Mouse (Mus musculus): ENCODE data around the gene Nrip2.

The Nrip2 gene

DNA sequence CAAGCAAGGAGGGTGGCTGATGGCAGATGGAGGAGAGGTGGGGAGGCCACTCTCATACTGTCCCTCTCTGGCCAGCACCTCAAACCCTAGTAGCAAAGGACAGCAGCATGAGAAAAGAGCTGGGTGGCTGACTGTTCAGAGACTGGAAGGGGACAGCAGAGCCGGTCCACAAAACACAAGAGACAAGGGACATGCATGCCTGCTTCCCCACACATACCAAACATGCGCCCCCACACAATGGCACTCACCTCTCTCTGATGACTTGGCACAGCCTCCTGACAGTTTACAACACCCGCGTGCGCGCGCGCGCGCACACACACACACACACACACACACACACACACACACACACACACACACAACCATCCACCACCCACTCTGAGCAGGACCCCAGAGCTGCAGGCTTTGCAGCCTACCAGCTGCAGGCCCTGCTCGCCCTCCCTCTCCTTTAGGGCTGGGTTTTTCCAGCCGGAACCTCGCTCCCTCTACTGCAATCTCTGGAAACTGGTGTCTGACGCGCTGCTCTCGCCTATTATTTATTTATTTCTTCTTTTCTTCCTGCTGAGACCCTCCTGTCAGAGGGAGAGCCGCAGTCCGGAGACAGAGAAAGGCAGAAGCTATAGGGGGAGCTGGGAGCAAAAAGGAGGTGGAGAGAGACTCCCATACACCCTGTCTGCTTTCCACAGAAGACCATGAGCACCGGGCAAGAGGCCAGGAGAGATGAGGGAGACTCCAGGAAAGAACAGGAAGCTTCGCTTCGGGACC is 507 bp downstream of the Nrip2 start:
- no peak for DNase-seq

- no peak for DNase-seq
These were observed 5.6 kb downstream of the Nrip2 start for GRCm38 (mm10) chr6:128404708-128405107.

GRCm38 (mm10) chr6:128408544-128409125 is 9.5 kb downstream of the Nrip2 start:
- DNase-seq: no peak

GRCm38 (mm10) chr6:128410305-128410704 is 11.2 kb downstream of the Nrip2 start:
- no peak for DNase-seq

DNA sequence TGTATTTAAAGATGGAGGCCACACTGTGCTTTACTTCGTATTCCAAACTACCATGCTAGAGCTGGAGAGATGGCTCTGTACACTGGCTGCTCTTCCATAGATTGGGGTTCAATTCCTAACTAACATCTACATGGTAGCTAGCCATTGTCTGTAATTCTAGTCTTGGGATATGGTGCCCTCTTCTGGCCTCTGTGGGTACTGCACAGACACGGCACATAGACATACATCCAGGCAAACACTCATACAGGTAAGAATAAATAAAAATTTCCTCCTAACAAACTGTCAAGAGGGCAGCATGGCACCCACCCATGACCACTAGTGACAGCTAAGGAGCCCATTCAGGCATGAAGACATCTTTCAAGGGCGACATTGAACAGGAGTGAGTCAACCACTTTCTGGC is 12.0 kb downstream of the Nrip2 start:
- DNase-seq: peak; percentile 86

DNA sequence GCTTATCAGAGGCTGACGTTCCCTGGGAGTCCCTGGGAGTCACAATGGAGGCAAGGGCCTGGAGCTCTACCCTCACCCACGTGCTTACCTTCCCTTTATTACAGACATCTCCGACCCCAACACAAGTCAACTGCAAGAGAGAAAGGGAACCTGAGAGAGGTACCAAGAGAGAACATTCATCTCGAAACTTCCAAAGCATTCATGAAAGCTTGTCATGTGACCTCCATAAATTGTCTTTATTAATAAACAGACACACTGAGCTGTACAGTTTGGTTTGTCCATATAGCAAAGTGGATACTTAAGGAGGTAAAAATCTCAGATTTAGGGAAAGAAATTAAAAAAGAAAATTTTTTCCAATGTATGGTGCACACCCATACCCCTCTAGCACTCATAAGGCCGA is 17.1 kb downstream of the Nrip2 start:
- no peak for DNase-seq

- DNase-seq: no peak
These were observed 19.0 kb downstream of the Nrip2 start for GRCm38 (mm10) chr6:128418076-128418475.

DNA sequence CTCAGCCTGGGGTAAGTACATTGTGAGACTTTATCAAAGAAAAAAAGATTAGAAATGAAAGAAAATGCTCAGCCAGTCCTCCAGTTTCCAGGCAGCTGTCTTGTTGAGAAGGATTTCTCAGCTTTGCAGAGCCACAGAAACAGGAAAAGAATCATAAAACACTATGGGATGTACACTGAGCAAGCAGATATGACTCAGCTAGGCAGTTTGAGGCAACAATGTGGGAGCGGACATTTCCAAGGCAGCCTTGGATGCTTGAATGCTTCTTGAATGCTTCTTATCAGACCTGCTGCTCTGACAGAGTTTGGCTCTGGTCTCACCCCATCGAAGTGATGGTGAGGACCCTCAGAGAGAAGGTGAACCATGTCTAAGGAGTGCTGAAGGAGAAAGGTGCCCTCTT is 21.9 kb downstream of the Nrip2 start:
- no peak for DNase-seq

- no peak for DNase-seq
These were observed 22.4 kb downstream of the Nrip2 start for GRCm38 (mm10) chr6:128421480-128421879.

- DNase-seq: peak; percentile 18
These were observed 24.6 kb downstream of the Nrip2 start for GRCm38 (mm10) chr6:128423496-128424268.

- DNase-seq: peak; percentile 96
These were observed 25.3 kb downstream of the Nrip2 start, which contains the start of gene Itfg2 for GRCm38 (mm10) chr6:128424269-128425019. TSS of gene Itfg2 (minus strand) at chr6:128424931.

GRCm38 (mm10) chr6:128425046-128425445 is 25.9 kb downstream of the Nrip2 start:
- DNase-seq: peak; percentile 24

GRCm38 (mm10) chr6:128427571-128427970 is 28.5 kb downstream of the Nrip2 start:
- DNase-seq: no peak

DNA sequence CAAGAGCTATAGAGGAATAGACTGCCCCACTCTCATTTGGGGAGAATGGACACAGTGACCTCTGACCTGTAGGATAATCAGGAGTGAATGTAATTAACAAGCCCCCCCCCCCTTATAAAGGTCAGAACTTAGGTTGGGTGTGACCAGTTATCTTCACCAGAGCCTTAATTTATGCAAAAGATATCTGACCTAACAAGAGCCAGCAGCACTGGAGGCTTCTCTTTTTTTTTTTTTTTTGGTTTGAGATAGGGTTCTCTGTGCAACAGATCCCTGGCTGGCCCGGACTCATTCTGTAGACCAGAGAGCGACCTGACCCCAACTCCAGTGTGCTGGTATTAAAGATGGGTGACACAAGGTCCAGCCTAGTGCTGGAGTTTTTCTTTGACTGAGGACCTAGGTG is 30.2 kb downstream of the Nrip2 start:
- DNase-seq: no peak

DNA sequence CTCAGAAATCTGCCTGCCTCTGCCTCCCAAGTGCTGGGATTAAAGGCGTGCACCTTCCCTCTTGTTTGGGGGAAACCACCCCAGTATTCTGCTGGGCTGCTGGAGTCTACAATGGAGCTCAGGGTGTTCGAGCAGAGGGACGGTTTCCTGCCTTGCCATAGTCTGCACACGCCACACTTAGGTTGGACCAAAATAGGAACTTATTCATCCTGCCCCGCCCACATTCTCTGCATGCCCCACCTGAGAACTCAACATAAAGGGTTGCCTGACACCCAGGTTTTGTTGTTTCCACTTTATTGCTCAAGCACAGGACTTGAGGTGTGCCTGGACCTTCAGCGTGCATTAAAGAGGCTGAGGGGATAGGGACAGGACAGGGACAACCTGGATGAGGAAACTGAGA is 30.7 kb downstream of the Nrip2 start:
- no peak for DNase-seq

- DNase-seq: no peak
These were observed 33.3 kb downstream of the Nrip2 start for GRCm38 (mm10) chr6:128432356-128432915.

DNA sequence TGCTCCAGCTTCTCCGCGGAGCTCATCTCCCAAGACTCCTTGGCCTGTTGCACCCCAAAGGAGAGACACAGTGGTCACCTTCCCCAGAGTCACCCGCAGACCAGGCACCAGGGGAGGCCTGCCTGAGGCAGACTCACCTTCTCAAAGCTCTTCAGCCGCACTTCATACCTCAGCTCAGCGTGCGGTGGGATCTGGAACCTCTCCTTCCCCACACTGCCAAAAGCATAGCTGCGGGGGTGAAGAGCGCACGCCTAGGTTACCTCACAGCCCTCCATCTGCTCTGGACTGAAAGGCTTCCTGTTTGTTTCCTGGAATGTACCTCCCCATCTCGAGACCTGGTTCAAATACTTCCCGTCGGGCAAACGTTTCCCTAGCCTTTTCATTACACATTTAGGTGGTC is 34.5 kb downstream of the Nrip2 start:
- DNase-seq: no peak

DNA sequence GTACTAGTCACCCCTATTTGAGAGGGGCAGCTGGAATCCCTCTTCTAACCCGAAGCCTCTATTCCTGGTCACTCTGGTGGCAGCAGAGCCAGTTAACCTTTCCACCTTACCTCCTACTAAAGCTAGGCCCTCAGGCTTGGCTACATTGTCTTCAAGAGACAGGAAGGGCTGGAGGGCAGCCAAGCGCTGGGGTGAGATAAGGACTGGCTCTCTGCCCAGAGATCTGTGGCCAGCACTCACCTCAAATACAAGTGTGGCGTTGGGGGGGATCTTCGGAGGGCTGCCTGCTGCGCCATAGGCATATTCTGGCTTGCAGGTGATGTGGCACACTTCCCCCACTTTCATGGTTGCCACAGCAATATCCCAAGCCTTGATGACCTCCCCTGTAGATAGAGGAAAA is 36.4 kb downstream of the Nrip2 start:
- DNase-seq: no peak

- DNase-seq: no peak
These were observed 37.4 kb downstream of the Nrip2 start for GRCm38 (mm10) chr6:128436356-128437005.

- no peak for DNase-seq
These were observed 38.2 kb downstream of the Nrip2 start for GRCm38 (mm10) chr6:128437288-128437687.

DNA sequence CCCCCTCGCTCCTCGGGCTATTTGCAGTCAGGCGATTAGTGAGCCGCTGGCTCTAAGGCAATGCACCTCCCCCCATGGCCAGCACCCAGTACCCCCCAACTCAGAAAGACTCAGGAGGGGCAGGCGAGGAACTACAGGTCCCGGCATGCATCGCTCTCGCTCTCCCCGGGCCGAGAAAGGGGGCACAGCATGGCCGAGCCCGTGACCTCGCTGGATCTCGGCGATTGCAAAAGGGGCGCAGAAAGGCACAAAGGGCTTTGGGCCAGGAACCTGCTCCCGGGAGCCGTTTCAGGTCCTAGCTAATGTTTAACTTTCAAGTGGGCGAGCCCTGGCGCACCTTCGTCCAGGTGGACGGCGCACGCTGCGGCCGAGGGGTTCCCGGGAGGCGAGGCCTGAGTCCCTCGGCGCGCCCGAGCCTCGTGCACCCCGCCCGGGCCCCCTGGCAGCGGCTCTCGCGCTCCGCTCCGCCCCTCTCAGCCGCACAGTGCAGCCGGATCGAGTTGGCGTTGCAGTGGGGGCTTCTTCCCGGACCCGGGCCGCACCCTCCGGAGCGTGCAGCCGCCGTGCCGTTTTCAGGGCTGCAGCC is 38.7 kb downstream of the Nrip2 start:
- DNase-seq: peak; percentile 81

All from thymus, postnatal 4 days (tissue).